Mouse (Mus musculus) erythroid progenitor cell, adult 5-6 weeks (primary cell): ENCODE data around the gene Dis3l2. TPM values are rescaled to one million over a fixed set of nuclear protein-coding genes. Genes with fewer than 3 reads are reported as not detected.

ENCODE experiments used
- ATAC-seq: replicated peaks from 2 replicates; pipeline ENCODE4 v1.8.0; 2016; ENCODE audit warnings: moderate number of reproducible peaks, mild to moderate bottlenecking, moderate TSS enrichment, inconsistent platforms; ENCODE audit not compliant: poor library complexity, low FRiP score, severe bottlenecking
- total RNA-seq, 2 experiments: library from RNA; stranded (forward) in 1 of 2; stranded (reverse) in 1 of 2; fragments of 150-400 nt in 1 of 2; fragments of 186-747, 209-891 nt in 1 of 2; gene quantifications; 2 replicates each; pipeline versions ENCODE4 v1.2.3 to v1.2.4; 2015 to 2017; ENCODE audit warnings: low replicate concordance in 2 of 2

The Dis3l2 gene
- total RNA-seq, 2 experiments from 2014 or later = 6.1 to 6.7 TPM

- no peak for ATAC-seq
Observed at GRCm38 (mm10) chr1:86718190-86718589, 14.6 kb downstream of the Dis3l2 start.

- no peak for ATAC-seq
Observed at GRCm38 (mm10) chr1:86719391-86719790, 15.8 kb downstream of the Dis3l2 start.

GRCm38 (mm10) chr1:86733160-86733821 is 29.7 kb downstream of the Dis3l2 start:
- ATAC-seq = no peak

DNA sequence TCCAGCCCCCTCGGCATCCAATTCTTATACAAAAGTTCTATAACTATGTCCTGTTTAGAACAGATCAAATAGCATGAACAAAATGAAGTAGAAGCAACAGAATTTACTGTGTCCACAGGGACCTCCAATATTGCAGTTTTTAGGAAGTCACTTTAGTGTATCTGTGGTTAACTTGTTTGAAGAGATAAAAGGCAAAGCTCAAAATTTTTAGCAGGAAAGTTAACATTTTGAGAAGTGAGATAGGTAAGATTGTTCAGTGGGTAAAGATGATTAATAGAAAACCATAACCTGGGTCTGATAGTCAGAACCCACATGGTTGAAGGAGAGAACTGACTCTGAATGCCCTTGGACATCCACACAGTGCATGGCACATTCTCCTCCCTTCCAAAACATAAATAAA is 32.8 kb downstream of the Dis3l2 start:
- no peak for ATAC-seq

- ATAC-seq = no peak
Observed at GRCm38 (mm10) chr1:86742896-86743295, 39.3 kb downstream of the Dis3l2 start.

GRCm38 (mm10) chr1:86747034-86747433 is 43.4 kb downstream of the Dis3l2 start:
- no peak for ATAC-seq

GRCm38 (mm10) chr1:86750094-86750493 is 46.5 kb downstream of the Dis3l2 start:
- no peak for ATAC-seq

DNA sequence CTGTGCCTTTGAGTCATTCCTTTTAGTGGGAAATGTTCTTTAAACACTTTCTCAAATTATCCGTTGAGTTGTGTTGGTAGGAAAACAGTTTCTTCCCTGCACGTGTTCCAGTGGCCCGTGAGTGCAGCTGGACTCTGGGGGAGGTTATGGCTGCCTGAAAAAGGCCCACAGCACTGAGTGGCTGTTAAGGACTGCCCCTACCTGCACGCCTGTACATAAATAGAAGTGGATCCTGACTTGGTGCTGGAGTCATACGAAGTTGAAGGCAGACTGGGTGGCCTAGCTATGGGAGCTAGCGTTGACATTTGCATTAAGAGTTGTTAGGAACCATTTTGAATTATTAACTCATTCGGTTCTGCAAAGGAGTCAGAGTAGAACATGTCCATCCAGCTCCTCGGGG is 49.8 kb downstream of the Dis3l2 start:
- ATAC-seq = no peak

DNA sequence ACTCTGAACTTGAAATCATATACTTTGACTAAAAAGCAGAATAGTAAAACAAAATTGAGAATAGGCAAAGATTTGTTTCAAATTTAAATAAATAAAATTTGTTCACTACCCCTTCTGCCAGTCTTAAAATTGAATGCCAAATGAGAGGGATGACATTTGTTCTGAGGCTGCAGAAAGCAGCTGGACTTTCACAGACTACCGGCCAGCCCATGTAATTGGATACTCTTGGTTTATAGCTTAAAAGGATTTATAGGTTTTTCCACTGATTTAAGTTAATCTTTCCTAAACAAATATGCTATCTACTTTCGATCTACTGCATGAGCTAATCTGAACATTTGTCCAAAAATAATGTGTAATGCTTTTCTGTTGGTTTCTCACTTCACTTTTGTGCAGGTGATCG is 50.7 kb downstream of the Dis3l2 start:
- ATAC-seq = no peak

GRCm38 (mm10) chr1:86758091-86758490 is 54.5 kb downstream of the Dis3l2 start:
- no peak for ATAC-seq

GRCm38 (mm10) chr1:86762161-86762560 is 58.6 kb downstream of the Dis3l2 start:
- no peak for ATAC-seq

DNA sequence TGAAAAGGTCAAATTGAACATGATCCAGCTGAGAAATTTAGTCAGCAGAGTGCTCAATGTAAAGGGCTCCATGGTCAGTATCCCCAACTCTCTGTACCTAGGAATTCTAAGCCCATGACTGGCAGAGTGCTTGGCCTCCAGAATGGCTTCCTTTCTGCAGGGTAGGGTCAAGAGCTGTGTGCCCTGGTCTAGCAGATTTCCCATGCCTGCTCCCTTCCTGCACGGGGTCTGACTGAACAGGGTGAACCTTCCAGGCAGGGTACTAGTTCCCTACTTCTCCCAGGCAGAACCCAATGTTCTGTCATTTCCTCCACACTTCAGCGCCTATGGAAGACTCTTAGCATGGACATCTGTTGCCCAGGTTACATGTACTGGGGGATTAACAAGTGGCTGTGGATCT is 97.6 kb downstream of the Dis3l2 start:
- ATAC-seq = no peak

DNA sequence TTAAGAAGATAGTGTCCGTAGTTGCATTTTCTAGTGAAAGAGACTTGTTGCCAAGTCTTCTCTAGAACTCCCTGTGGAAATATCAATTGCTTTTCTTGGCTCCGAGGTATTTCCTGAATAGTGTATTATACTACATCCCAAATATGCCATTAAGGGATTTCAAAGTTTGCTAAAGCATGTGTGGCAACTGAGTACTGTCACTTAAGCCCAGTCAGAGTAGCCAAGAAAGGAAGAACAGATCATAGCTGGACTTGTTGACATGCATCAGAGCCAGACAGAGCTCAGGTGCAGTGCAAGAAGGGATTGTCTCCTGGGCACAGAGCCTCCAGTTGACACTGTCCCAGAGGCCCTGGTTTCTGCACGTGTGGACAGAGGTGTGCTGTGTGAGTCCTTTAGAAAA is 108.1 kb downstream of the Dis3l2 start:
- no peak for ATAC-seq

- no peak for ATAC-seq
Observed at GRCm38 (mm10) chr1:86822266-86822665, 118.7 kb downstream of the Dis3l2 start.

DNA sequence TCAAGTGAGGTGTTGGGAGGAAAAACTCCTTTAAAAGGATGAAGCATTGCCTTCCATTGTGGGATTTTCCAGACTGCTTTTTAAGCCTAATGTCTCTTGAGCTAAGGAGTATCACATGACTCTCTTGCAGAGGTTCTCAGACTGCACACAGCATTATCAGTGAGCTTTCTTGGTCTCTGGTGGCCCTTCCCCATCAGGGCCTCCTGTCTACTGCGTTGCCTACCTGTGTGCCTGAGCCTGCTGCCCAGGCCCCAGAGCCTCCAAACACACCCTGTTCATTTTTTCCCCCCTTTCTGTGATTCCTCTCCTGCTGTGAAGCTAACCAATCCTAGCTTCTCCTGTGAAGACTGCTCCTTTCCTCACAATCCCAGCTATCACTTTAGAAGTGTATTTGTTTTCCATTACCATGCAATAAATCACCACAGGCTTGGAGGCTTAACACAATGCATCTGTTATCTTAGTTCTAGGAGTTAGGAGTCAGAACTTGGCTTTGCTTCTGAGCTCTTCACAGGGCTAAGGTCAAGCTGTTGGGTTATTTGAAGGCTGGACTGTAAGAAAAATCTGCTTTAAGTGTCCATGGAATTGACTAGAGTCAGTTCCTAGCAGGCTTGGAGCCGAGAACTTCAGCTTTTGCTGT is 130.9 kb downstream of the Dis3l2 start:
- no peak for ATAC-seq

DNA sequence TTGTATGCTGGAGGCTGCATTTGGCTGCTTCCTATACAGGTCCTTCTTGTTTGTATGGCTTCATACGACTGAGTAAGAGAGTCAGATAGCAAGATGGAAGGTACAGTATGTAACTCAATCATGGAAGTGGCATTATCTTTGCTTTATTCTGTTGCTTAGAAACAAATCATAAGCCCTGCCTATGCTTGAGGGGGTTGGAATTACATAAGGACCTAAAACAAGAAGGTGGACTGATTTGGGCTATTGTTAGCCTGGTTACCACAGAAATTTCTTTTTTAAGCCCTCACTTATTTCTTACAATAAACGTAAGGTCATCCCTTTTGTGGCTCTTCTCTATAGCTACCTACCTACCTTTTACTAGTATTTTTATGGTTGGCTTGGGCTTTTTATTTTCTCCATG is 131.4 kb downstream of the Dis3l2 start:
- no peak for ATAC-seq

DNA sequence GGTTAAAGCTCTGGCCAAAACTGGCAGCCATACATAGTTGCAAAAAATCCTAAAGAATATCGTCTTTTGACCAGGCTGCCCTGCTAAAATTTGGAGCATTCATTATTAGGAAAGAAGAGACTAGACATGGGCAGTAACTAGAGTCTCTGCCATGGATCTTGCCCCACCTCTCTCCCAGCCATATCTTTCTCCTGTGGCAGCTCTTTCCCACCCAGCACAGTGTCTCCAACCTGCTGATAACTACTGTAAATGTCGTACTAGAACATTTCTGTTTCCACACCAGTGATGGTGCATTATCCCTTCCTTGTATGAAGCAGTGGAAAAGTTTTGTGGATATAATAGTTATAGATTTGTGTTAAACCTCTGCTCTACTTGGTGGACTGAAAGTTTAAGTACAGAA is 147.1 kb downstream of the Dis3l2 start:
- peak; percentile 65; the same call in 1 of the 2 replicates for ATAC-seq

GRCm38 (mm10) chr1:86858876-86859275 is 155.3 kb downstream of the Dis3l2 start:
- no peak for ATAC-seq

DNA sequence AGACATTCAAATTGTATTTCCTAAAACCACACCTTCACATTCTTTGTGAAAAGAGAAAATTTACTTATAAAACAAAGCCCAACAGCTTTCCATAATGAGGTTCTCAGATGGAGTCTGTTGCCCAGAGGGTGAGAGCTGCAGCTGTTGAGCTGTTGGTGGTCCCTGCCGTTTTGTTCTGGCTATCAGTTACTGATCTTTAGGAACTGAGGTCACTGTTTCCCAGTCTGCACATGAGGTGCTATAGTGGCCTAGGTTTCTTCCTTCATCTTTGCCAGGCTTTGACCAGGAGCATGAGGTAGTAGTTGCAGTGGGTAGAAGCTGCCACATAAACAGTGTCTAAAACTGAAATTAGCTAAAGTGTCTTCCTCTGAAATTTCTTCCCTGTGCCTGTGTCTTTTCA is 155.8 kb downstream of the Dis3l2 start:
- no peak for ATAC-seq

DNA sequence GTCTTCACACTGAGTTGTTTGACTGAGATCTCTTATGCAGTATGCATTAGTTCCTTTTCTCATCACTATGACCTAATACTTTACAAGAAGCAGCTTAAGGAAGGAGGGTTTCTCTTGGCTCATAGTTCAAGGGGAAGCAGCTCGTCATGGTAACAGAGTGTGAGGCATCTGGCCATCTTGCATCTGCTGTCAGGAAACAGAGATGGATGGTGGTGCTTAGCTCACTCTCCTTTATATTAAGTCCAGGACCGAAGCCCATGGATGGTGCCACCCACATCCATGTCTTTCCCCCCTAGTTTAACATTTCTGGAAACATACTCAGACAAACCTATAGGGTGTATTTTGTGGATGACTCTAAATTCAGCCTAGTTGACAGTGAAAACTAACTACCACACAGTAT is 170.1 kb downstream of the Dis3l2 start:
- no peak for ATAC-seq

DNA sequence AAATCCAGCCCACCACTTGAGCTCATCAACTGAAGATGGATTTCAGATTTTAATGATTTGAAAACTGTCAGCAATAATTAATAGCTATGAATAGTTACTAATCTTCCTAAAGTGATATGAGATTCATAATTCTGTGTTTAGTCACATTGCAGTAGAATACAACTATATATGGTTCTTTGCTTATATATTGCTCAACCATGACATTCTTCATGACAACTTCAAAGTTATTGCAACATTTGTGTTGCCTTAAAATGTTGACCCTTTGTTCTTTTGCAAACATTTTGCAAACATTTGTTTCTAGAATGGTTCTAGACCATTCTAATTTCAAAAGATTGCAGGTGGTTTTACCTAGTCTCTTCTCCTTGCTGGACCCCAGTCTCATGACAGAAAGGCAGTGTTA is 175.1 kb downstream of the Dis3l2 start:
- ATAC-seq = no peak

DNA sequence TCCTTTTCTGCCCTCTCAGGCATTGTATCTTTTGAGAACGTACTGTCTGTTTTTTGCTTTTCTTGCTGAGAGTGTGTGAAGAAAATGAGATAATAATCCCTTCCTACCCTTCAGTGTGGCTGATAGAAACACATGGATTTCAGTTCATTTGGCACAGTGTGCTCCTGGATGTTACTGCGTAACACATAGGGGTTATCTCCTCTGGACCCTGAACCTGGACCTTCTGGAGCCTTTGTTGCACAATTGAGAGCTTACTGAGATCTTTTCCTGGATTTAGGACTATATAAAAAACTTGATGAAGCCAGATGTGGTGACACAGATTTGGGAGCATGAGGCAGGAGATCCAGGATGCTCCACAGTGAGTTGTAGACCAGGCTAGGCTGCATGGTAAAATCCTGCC is 175.9 kb downstream of the Dis3l2 start:
- no peak for ATAC-seq
